Mouse (Mus musculus) gastrocnemius, adult 2 months (tissue): ENCODE results near the gene Cnnm4. TPM values are rescaled to one million over a fixed set of nuclear protein-coding genes. Genes with fewer than 3 reads are reported as not detected.

ENCODE experiments used
- DNase-seq: peaks from one replicate; pipeline ENCODE4 v3.0.0; 2022
- H3K27ac ChIP-seq: fragments of 200-600 bp; 2 replicates; pipeline ENCODE4 v1.8.1; 2022; ENCODE audit warnings: mild to moderate bottlenecking
- H3K4me3 ChIP-seq: fragments of 200-600 bp; 2 replicates; pipeline ENCODE4 v1.8.1; 2022; ENCODE audit warnings: mild to moderate bottlenecking, moderate library complexity
- CTCF ChIP-seq: fragments of 200-600 bp; IDR thresholded peaks from 2 replicates; pipeline ENCODE4 v1.8.1; 2022; ENCODE audit warnings: antibody characterized with exemption, mild to moderate bottlenecking, moderate library complexity
- intact Hi-C: fragments of 180-260 bp; cut with DNase I; formaldehyde crosslinking; loops from one replicate; pipeline ENCODE4 v1.15.1; 2025
- total RNA-seq, 2 experiments: library from RNA; stranded (reverse); gene quantifications; 2 replicates each; pipeline ENCODE4 v1.2.3; 2021

Cnnm4 gene
- total RNA-seq, 2 experiments from 2014 or later = 4.1 to 11.0 TPM

- intact Hi-C loops = no loop called here
These were observed 68.7 kb downstream of the Cnnm4 start for GRCm38 (mm10) chr1:36540132-36540531.

GRCm38 (mm10) chr1:36540807-36541206 lies 69.4 kb downstream of the Cnnm4 start:
- intact Hi-C loops = no loop called here
- TF ChIP-seq CTCF = no peak
- Histone ChIP-seq H3K27ac (peak overlapping the region; percentile 91), H3K4me3 (peak overlapping the region; percentile 41)
- no peak for DNase-seq

More at GRCm38 (mm10) chr1:36540132-36540531, 68.7 kb downstream of the Cnnm4 start:
- Histone ChIP-seq H3K27ac (peak overlapping the region; percentile 91), H3K4me3 (peak overlapping the region; percentile 41)
- no peak for TF ChIP-seq CTCF
- DNase-seq = peak; percentile 71

GRCm38 (mm10) chr1:36541844-36542243 lies 70.4 kb downstream of the Cnnm4 start:
- H3K4me3 ChIP-seq = peak overlapping the region; percentile 21

GRCm38 (mm10) chr1:36542925-36543324 lies 71.5 kb downstream of the Cnnm4 start:
- TF ChIP-seq CTCF = no peak
- intact Hi-C loops = no loop called here
- H3K27ac ChIP-seq = peak overlapping the region; percentile 91
- H3K4me3 ChIP-seq = no peak overlapping the region
- DNase-seq = peak; percentile 27

More at GRCm38 (mm10) chr1:36541844-36542243, 70.4 kb downstream of the Cnnm4 start:
- intact Hi-C loops = no loop called here
- TF ChIP-seq CTCF = no peak
- DNase-seq = peak; percentile 57
- H3K27ac ChIP-seq = peak overlapping the region; percentile 91

- Histone ChIP-seq H3K27ac (peak overlapping the region; percentile 94), H3K4me3 (peak overlapping the region; percentile 84)
- intact Hi-C loops = loop anchor here (5.0 kb wide), 1 partner anchor 72 kb away; no protein-coding TSS in a partner anchor
- TF ChIP-seq CTCF = no peak
- peak; percentile 8 for DNase-seq
These were observed 74.0 kb downstream of the Cnnm4 start for GRCm38 (mm10) chr1:36545382-36545781.

- intact Hi-C loops = loop anchor here (5.0 kb wide), 1 partner anchor 71 kb away; no protein-coding TSS in a partner anchor
- TF ChIP-seq CTCF = peak; percentile 34
- peak; percentile 38 for DNase-seq
- Histone ChIP-seq H3K4me3 (peak overlapping the region; percentile 84), H3K27ac (peak overlapping the region; percentile 94)
These were observed 74.6 kb downstream of the Cnnm4 start for GRCm38 (mm10) chr1:36545845-36546600.

GRCm38 (mm10) chr1:36546888-36547471 lies 75.6 kb downstream of the Cnnm4 start, which contains the start of gene Ankrd39:
Gene Ankrd39, minus strand, starts transcription at chr1:36547445.
- peak; percentile 99 for DNase-seq
- TF ChIP-seq CTCF = peak; percentile 100; the same call in 1 of the 2 replicates
- Histone ChIP-seq H3K4me3 (peak within 1 kb of the TSS; percentile 84), H3K27ac (peak within 1 kb of the TSS; percentile 94)
- intact Hi-C loops = loop anchor here (1.0 to 5.0 kb wide), 3 partner anchors 70 to 137 kb away; no protein-coding TSS in a partner anchor

GRCm38 (mm10) chr1:36547981-36548598 lies 76.7 kb downstream of the Cnnm4 start:
- no peak for TF ChIP-seq CTCF
- intact Hi-C loops = loop anchor here (1.0 to 5.0 kb wide), 3 partner anchors 69 to 136 kb away; no protein-coding TSS in a partner anchor
- Histone ChIP-seq H3K4me3 (no peak overlapping the region), H3K27ac (peak overlapping the region; percentile 81)
- DNase-seq = peak; percentile 69

- intact Hi-C loops = loop anchor here (5.0 kb wide), 1 partner anchor 69 kb away; no protein-coding TSS in a partner anchor
- peak; percentile 18 for DNase-seq
- TF ChIP-seq CTCF = no peak
- Histone ChIP-seq H3K4me3 (no peak overlapping the region), H3K27ac (peak overlapping the region; percentile 81)
These were observed 77.4 kb downstream of the Cnnm4 start for GRCm38 (mm10) chr1:36548771-36549170.

GRCm38 (mm10) chr1:36549491-36549890 lies 78.1 kb downstream of the Cnnm4 start:
- Histone ChIP-seq H3K4me3 (peak overlapping the region; percentile 13), H3K27ac (peak overlapping the region; percentile 81; the same call in 1 of the 2 replicates)
- no peak for TF ChIP-seq CTCF
- peak; percentile 17 for DNase-seq
- intact Hi-C loops = loop anchor here (5.0 kb wide), 1 partner anchor 68 kb away; no protein-coding TSS in a partner anchor

- peak; percentile 22 for DNase-seq
These were observed 78.8 kb downstream of the Cnnm4 start for GRCm38 (mm10) chr1:36550075-36550863.

More at GRCm38 (mm10) chr1:36550075-36550863, 78.8 kb downstream of the Cnnm4 start:
- Histone ChIP-seq H3K27ac (peak overlapping the region; percentile 81), H3K4me3 (no peak overlapping the region)
- no peak; the same call in 1 of the 2 replicates for TF ChIP-seq CTCF
- intact Hi-C loops = no loop called here
